Mouse (Mus musculus) left cerebral cortex, postnatal 36 days (tissue): ENCODE measurements around the gene Srpr. TPM values are rescaled to one million over a fixed set of nuclear protein-coding genes. Genes with fewer than 3 reads are reported as not detected.

ENCODE experiments used
- DNase-seq, 2 experiments: peaks; one replicate each; pipeline ENCODE4 v3.0.0; 2021 to 2022; ENCODE audit warnings: low spot score in 2 of 2, mixed read lengths in 1 of 2
- intact Hi-C: fragments of 180-260 bp; cut with DNase I; formaldehyde crosslinking; loops from one replicate; pipeline ENCODE4 v1.15.1; 2025
- total RNA-seq, 2 experiments: library from RNA; stranded (reverse); gene quantifications; 2 replicates each; pipeline ENCODE4 v1.2.3; 2021

The Srpr gene
- total RNA-seq, 2 experiments from 2014 or later, result 61.3 to 65.0 TPM

- intact Hi-C loops, result no loop called here
- DNase-seq, result no peak
Observed at GRCm38 (mm10) chr9:35290417-35290816, 90.4 kb downstream of the Srpr start.

GRCm38 (mm10) chr9:35290916-35291315 lies 90.9 kb downstream of the Srpr start:
- no peak for DNase-seq
- intact Hi-C loops, result no loop called here

GRCm38 (mm10) chr9:35293465-35293864 lies 93.5 kb downstream of the Srpr start:
- intact Hi-C loops, result no loop called here
- peak in 1 of 2 experiments; percentile 16 for DNase-seq

Other genes starting within 250 kb of the Srpr start
- 10 to 100 TPM; 26.3 to 26.4 TPM for gene St3gal4, start 80.9 kb upstream of the Srpr start, total RNA-seq
- 10 to 100 TPM; 16.4 to 16.7 TPM for gene Dcps, start 24.1 kb upstream of the Srpr start, total RNA-seq
- gene Tirap, start 116 bp downstream of the Srpr start, total RNA-seq, result 1 to 10 TPM; 1.6 to 2.4 TPM
- gene Foxred1, start 10.9 kb downstream of the Srpr start, total RNA-seq, result 10 to 100 TPM; 32.4 to 41.2 TPM
- 10 to 100 TPM; 17.7 to 23.8 TPM for gene Fam118b, start 67.6 kb downstream of the Srpr start, total RNA-seq
- gene Rpusd4, start 67.7 kb downstream of the Srpr start, total RNA-seq, result 1 to 10 TPM; 8.4 to 8.8 TPM
- 1 to 10 TPM; 8.0 to 9.1 TPM for gene Cdon, start 221.0 kb downstream of the Srpr start, total RNA-seq